Mouse (Mus musculus): ENCODE measurements around the gene Ncstn. TPM values are rescaled to one million over a fixed set of nuclear protein-coding genes. Genes with fewer than 3 reads are reported as not detected.

Gene Ncstn
- total RNA-seq (2023): 10 to 100 TPM; 79.2 to 81.0 TPM

DNA sequence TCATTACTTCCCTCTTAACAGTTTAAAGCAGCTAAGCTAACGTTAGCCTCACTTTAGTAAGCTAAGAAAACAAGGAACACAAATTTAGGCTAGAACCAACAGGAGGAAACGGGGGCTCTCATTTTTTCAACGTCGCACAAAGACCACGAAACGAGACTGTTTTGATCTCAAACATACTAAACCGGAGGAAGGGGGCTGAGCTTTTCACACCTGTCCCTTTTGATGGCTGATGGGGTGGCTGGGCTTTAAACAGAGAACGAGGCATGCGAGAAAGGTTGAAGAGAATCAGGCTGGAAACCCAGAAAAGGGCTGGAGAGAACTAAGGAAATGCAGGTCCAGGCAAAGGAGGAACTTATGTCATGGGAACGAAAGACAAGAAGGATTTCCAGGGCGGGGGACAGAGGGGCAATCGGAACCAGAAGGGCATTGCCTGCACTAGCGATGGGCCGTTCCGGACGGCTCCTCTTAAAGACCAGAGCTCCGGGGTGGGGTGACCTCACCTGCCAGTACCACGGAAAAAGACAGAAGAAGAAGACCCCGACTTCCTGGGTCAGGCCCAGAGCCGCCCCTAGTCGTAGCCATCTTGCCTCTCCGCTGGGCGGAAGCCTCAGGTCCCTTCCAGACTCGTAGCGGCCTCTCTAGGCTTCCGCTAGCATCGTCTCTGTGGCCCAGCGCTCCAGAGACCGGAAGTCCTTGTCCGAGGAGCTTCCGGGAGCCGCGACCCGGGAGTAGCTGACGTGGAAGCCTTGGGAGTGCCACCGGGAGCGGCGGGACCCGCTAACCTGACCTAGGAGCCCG is at the start of gene Ncstn, which contains the start of gene Copa:
TSS of gene Ncstn (minus strand) at position 695 of the 798 bp plus-strand sequence.
TSS of gene Copa (plus strand) at position 429 of the 798 bp plus-strand sequence.

DNA sequence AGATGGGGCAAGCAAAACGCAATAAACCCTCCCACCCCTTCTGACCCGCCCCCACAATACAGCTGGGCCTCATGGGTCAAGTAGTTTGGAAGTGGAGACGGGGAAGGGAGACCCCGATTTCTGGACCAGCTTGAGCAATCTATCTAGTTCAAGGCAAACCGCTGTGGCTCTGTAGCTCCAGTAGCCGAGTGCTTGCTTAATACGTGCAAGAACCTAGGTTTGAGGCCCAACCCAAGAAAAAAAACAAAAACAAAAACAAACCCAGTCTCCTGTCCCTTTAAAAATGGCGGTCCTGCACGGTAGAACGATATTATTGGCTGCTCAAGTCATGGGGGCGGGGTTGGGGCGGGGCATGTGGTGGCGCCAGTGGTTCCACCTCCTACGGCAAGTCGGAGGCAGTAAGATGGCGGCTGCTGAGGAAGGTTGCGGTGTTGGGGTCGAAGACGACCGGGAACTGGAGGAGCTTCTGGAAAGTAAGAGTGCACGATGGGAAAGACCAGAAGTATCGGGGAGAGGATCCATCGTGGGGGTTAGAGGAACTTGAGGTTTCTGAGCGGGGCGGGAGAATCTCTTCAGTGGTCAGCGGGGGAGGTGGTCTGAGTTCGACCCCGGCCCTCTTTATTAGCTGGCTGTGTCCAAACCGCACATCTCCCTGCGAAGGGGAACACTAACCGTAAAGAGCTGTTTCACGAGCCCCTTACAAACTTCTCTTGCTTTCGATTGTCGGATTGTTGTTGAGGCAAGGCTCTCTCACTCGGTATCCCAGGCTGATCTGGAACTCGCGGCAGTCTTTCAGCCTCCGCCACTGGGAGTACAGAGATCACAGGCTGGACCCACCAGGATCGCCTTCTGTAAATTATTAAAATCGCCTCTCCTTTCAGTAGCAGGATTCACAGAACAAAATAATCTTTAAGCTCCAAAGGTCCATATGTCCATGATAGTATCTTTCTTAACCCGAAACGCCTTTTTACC is 44.1 kb upstream of the Ncstn start, which contains the start of gene Pex19:
TSS of gene Pex19 (plus strand) at position 380 of the 972 bp plus-strand sequence.

GRCm38 (mm10) chr1:172057491-172057921 is 25.1 kb downstream of the Ncstn start, which contains the start of gene Nhlh1:
Gene Nhlh1 (minus strand): TSS chr1:172057573.

GRCm38 (mm10) chr1:172028394-172029275 is 54.0 kb downstream of the Ncstn start, which contains the start of gene Vangl2:
Gene Vangl2 (minus strand): TSS chr1:172028444.

Other genes with a start within 250 kb of the Ncstn start
- 100 to 1,000 TPM; 141 to 142 TPM for gene Cd84, start 243.1 kb downstream of the Ncstn start, total RNA-seq (2023)
- 10 to 100 TPM; 29.2 to 30.9 TPM for gene Gm10521, start 187.1 kb downstream of the Ncstn start, total RNA-seq (2023)
- gene Slamf6, start 165.3 kb downstream of the Ncstn start, total RNA-seq (2023): 100 to 1,000 TPM; 141 to 174 TPM
- gene Vangl2, start 54.4 kb downstream of the Ncstn start, total RNA-seq (2023): 1 to 10 TPM; 2.8 to 3.4 TPM
- gene Nhlh1, start 25.2 kb downstream of the Ncstn start, total RNA-seq (2023): not detected
- 100 to 1,000 TPM; 154 to 160 TPM for gene Copa, start 266 bp downstream of the Ncstn start, total RNA-seq (2023)
- 10 to 100 TPM; 49.1 to 50.7 TPM for gene Pex19, start 44.0 kb upstream of the Ncstn start, total RNA-seq (2023)
- gene Dcaf8, start 65.3 kb upstream of the Ncstn start, total RNA-seq (2023): 100 to 1,000 TPM; 101 to 109 TPM
- gene Pea15a, start 124.0 kb upstream of the Ncstn start, total RNA-seq (2023): 10 to 100 TPM; 51.7 to 67.5 TPM
- gene Casq1, start 137.1 kb upstream of the Ncstn start, total RNA-seq (2023): not detected
- not detected for gene Atp1a4, start 175.6 kb upstream of the Ncstn start, total RNA-seq (2023)
- gene Igsf8, start 178.8 kb upstream of the Ncstn start, total RNA-seq (2023): 10 to 100 TPM; 24.4 to 31.0 TPM
- gene Atp1a2, start 215.3 kb upstream of the Ncstn start, total RNA-seq (2023): under 1 TPM; 0.09 to 0.15 TPM
- not detected for gene Kcnj9, start 246.5 kb upstream of the Ncstn start, total RNA-seq (2023)

All from T-cell, adult 66 days (primary cell).